Mouse (Mus musculus) liver, embryonic 11.5 days (tissue): ENCODE measurements around the gene Eif5. TPM values are rescaled to one million over a fixed set of nuclear protein-coding genes. Genes with fewer than 3 reads are reported as not detected.
A peak's percentile ranks its signal among the peaks of the same experiment; 100 is the strongest.

Experiments
- ATAC-seq: fragments of 200-750 bp; cut with Nextera tagmentation; replicated peaks from 2 replicates; pipeline ENCODE4 v1.8.0; 2017; ENCODE audit warnings: moderate number of reproducible peaks, mild to moderate bottlenecking, moderate TSS enrichment, moderate library complexity; ENCODE audit not compliant: low FRiP score
- DNase-seq: peaks from one replicate; pipeline ENCODE4 v3.0.0-alpha.2; 2017; ENCODE audit warnings: low spot score
- H3K27ac ChIP-seq: fragments of 300-500 bp; sonication (generic); 2 replicates; pipeline ENCODE4 v1.5.1; 2014; ENCODE audit warnings: mild to moderate bottlenecking, low read depth, low read length, control low read depth
- H3K27me3 ChIP-seq: fragments of 300-500 bp; sonication (generic); replicated peaks from 2 replicates; pipeline ENCODE4 v1.6.1; 2014; ENCODE audit warnings: low read length, mixed read lengths; ENCODE audit not compliant: control insufficient read depth, insufficient read depth
- H3K36me3 ChIP-seq: fragments of 300-500 bp; sonication (generic); 2 replicates; pipeline ENCODE4 v1.6.1; 2014; ENCODE audit warnings: mild to moderate bottlenecking, low read length, moderate library complexity, mixed read lengths; ENCODE audit not compliant: control insufficient read depth, insufficient read depth
- H3K4me1 ChIP-seq: fragments of 300-500 bp; sonication (generic); replicated peaks from 2 replicates; pipeline ENCODE4 v1.6.1; 2014; ENCODE audit warnings: low read length, mixed read lengths; ENCODE audit not compliant: control insufficient read depth, insufficient read depth
- H3K4me2 ChIP-seq: fragments of 300-500 bp; sonication (generic); 2 replicates; pipeline ENCODE4 v1.6.1; 2014; ENCODE audit warnings: mild to moderate bottlenecking, control low read depth, moderate library complexity
- H3K4me3 ChIP-seq: fragments of 300-500 bp; sonication (generic); 2 replicates; pipeline ENCODE4 v1.5.1; 2014; ENCODE audit warnings: low read depth, low read length, control low read depth
- H3K9ac ChIP-seq: fragments of 300-500 bp; sonication (generic); 2 replicates; pipeline ENCODE4 v1.6.1; 2014; ENCODE audit warnings: low read depth, low read length, control low read depth
- H3K9me3 ChIP-seq: fragments of 300-500 bp; sonication (generic); 2 replicates; pipeline ENCODE4 v1.6.1; 2016; ENCODE audit warnings: low read length, inconsistent platforms, mixed read lengths; ENCODE audit not compliant: control insufficient read depth
- WGBS: fragments of 180-500 bp; shearing (Covaris S2); extraction: QIAGEN DNeasy Blood & Tissue Kit; methylation state at CpG from one replicate; pipeline ENCODE4 v1.1.7; 2014; 5-methylcytosine and 5-hydroxymethylcytosine counted together
- polyA plus RNA-seq: library from polyadenylated mRNA; unstranded; fragments of >200 nt; fragmentation: Nextera tagmentation; extraction: Ambion mirVana; gene quantifications from 2 replicates; pipeline ENCODE4 v1.2.1, GENCODE M21; 2014

The Eif5 gene
- polyA plus RNA-seq, 1 experiment from 2014 or later, result 623 TPM

DNA sequence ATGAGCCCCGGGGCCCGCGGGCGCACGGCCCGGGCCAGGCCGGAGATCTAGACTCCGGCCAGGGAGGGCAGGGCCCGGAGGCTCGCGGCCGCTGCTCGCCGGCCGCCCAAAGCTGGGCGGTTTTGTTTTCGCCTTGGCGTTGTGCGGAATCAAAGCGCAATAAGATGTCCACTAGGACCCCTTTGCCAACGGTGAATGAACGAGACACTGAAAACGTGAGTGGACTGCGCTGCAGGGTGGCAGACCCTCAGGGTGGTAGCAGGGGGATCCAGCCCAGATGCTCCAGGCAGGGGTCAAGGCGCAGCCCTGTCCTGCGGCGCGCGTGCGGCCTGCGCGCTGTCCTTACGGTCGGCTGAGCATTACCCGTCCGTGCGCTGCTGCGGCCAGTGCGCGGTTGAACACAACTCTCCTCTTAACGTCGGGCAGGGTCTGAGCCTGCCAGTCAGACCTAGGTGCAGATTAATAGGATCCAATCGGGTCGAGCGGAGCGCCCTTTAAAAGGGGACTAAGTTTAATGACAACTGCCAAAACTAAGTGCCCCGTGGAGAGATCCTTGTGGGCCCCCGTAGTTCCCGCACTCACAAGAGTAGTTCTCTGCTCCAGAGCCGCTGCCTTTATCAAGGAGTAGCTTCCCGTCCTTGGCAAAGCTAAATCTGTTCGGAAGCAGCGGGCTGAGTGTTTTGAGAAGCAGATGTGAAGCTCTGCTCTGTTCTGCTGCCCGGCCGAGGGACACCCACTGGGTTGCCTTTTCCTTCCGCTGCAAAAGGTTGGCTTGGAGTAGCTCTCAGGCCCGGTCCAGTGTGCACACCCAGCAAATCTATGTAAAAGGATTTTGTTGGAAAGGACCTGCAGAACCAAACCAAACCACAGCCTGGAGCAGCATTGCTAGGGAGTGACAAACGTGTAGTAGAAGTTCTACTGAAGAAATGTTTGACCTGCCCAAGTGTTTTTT lies 37.3 kb downstream of the Eif5 start:
- Histone ChIP-seq H3K4me2 (peak overlapping the region; percentile 91), H3K36me3 (no peaks in the 10 kb centered on the region), H3K4me3 (peak overlapping the region; percentile 97), H3K9ac (peak overlapping the region; percentile 93), H3K4me1 (peaks cover 20% of the 10 kb centered on the region), H3K9me3 (no peaks in the 10 kb centered on the region), H3K27me3 (no peaks in the 10 kb centered on the region), H3K27ac (peak overlapping the region; percentile 84)
- ATAC-seq (peak; percentile 47), DNase-seq (peak; percentile 60)
- under 1% methylated on average over 58 of the region's 58 CpGs for WGBS

DNA sequence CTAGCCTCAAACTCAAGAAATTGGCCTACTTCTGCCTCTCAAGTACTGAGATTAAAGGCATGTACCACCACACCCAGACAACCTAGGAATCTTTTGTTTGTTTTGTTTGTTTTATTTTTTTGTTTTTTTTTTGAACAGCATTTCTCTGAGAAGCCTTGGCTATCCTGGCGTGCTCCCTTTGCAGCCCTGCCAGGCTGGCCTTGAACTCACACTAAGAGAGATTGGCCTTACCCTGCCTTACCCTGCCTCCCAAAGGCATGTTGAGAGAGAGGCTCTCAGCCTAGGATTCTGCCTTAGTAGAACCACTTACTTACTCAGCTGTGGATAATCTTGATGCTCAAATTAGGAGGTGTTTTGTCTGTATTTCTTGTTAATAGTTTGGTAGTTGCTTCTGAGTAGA lies 45.2 kb downstream of the Eif5 start:
- no peak for DNase-seq
- no peaks in the 10 kb centered on the region for H3K27me3 ChIP-seq

DNA sequence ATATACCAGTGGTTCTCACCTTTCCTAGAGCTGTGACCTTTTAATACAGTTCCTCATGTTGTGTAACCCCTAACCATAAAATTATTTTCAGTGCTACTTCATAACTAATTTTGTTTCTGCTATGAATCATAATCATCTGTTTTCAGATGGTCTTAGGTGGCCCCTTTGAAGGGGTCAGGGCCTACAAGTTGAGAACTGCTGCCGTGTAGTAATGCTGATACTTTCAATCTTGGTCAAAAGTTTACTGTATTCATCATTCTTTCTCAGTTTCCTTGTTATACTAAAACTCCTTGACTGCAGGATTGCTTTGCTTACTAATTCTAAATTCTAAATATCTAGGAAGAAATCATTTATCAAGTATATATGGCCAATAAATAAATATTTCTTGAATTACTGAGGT lies 46.6 kb downstream of the Eif5 start:
- H3K9ac ChIP-seq, result no peak overlapping the region
- no peaks in the 10 kb centered on the region for H3K27me3 ChIP-seq
- ATAC-seq (no peak), DNase-seq (no peak)
- no peaks in the 10 kb centered on the region for H3K9me3 ChIP-seq
- H3K4me3 ChIP-seq, result no peak overlapping the region
- H3K27ac ChIP-seq, result no peak overlapping the region
- WGBS, result 82% methylated on average over 1 of the region's 1 CpGs
- no peaks in the 10 kb centered on the region for H3K36me3 ChIP-seq
- H3K4me1 ChIP-seq, result no peaks in the 10 kb centered on the region
- H3K4me2 ChIP-seq, result no peak overlapping the region

More for the DNA sequence above, 45.2 kb downstream of the Eif5 start:
- 89% methylated on average over 1 of the region's 1 CpGs for WGBS
- Histone ChIP-seq H3K27ac (no peak overlapping the region), H3K4me2 (no peak overlapping the region), H3K4me3 (no peak overlapping the region), H3K4me1 (no peaks in the 10 kb centered on the region), H3K9ac (no peak overlapping the region), H3K9me3 (no peaks in the 10 kb centered on the region), H3K36me3 (no peaks in the 10 kb centered on the region)
- no peak for ATAC-seq

DNA sequence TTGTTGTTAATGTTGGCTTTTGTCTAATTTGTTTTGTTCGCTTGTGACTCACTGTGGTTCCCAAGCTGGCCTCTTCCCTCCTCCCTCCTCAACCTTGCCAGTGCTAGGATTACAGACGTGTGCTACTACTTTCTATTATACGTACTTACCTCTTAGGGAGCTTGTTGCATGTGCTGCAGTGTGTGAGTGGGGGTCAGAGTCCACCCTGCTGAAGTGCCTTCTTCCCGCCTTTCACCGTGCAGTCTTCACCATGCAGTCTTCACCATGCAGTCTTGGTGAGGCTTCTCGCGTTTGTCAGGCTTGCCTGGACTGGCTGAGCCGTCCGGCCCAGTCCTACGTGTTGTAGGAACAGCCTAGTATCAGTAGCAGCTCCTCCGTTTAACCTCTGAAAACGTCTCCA lies 49.4 kb downstream of the Eif5 start:
- no peak overlapping the region for H3K4me3 ChIP-seq
- 83% methylated on average over 12 of the region's 12 CpGs for WGBS
- DNase-seq, result no peak
- no peak overlapping the region for H3K4me2 ChIP-seq
- H3K27me3 ChIP-seq, result no peaks in the 10 kb centered on the region
- no peak for ATAC-seq
- H3K4me1 ChIP-seq, result peaks cover under 1% of the 10 kb centered on the region; the same call in 1 of the 2 replicates
- no peak overlapping the region for H3K27ac ChIP-seq
- no peak overlapping the region for H3K9ac ChIP-seq
- no peaks in the 10 kb centered on the region for H3K36me3 ChIP-seq
- no peaks in the 10 kb centered on the region for H3K9me3 ChIP-seq

DNA sequence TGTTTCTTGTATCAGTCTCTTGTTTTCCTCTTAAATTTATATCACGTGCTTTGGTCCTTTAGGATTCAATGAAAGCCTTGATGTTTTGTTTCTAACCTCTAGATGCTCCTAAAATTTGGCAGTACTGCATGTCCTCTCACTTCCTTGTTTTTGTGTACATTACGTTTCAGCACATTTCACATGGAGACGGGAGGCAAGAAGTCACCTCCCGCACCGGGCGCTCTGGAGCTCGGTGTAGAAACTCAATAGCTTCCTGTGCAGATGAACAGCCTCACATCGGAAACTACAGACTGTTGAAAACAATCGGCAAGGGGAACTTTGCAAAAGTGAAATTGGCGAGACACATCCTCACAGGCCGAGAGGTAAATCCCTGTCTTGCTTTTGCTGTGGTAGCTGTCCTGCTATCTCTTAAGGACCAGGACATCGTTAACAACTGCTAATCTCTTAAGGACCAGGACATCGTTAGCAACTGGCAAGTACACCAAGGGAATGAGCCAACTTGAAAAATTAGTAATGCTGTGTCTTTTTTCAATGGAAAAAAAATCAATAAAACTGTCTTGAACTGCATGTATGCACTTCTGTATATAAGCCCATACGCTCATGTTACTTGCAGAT lies 54.7 kb downstream of the Eif5 start:
- no peak overlapping the region for H3K4me3 ChIP-seq
- H3K9me3 ChIP-seq, result no peaks in the 10 kb centered on the region
- no peaks in the 10 kb centered on the region for H3K27me3 ChIP-seq
- H3K4me2 ChIP-seq, result no peak overlapping the region
- DNase-seq, result no peak
- H3K27ac ChIP-seq, result no peak overlapping the region
- peaks cover 9% of the 10 kb centered on the region; the same call in 1 of the 2 replicates for H3K36me3 ChIP-seq
- H3K4me1 ChIP-seq, result peaks cover 13% of the 10 kb centered on the region; the same call in 1 of the 2 replicates
- no peak overlapping the region for H3K9ac ChIP-seq
- WGBS, result 70% methylated on average over 14 of the region's 14 CpGs
- ATAC-seq, result no peak

DNA sequence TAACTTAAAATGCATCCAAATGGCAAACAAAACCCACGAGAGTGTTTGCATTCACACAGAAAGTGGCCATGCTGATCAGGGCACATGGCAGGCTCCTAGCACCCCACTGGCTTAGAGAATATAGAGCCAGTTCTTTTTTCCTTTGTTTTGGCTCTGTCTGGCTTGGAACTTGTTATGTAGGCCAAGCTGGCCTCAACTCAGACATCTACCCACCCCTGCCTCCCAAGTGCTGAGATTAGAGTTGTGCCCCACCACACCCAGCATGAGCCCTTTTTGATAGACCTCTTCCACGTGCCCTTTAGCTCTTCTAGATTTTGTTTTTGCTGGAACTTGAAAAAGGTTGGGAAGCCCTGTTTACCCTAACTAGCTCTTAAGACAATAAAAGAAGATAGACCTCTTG lies 56.0 kb downstream of the Eif5 start:
- ATAC-seq (no peak), DNase-seq (no peak)
- Histone ChIP-seq H3K4me1 (peaks cover 13% of the 10 kb centered on the region; the same call in 1 of the 2 replicates), H3K27ac (no peak overlapping the region), H3K4me3 (no peak overlapping the region), H3K4me2 (no peak overlapping the region), H3K27me3 (no peaks in the 10 kb centered on the region), H3K9ac (no peak overlapping the region), H3K9me3 (no peaks in the 10 kb centered on the region), H3K36me3 (peaks cover 17% of the 10 kb centered on the region)
- 74% methylated on average over 2 of the region's 2 CpGs for WGBS

Other genes starting within 250 kb of the Eif5 start
- gene Cdc42bpb, start 160.3 kb upstream of the Eif5 start, polyA plus RNA-seq, result 22.4 and 25.6 TPM in 2 replicates
- gene Lbhd2, start 131.2 kb upstream of the Eif5 start, polyA plus RNA-seq, result 0.36 TPM in 1 of 2 replicates, not detected in the other
- gene Exoc3l4, start 121.0 kb upstream of the Eif5 start, polyA plus RNA-seq, result 18.6 and 20.4 TPM in 2 replicates
- gene Tnfaip2, start 95.5 kb upstream of the Eif5 start, polyA plus RNA-seq, result 107 TPM in 2 replicates
- gene Gm266, start 52.2 kb upstream of the Eif5 start, polyA plus RNA-seq, result 4.9 and 5.6 TPM in 2 replicates
- 36.9 and 38.6 TPM in 2 replicates for gene Mark3, start 36.5 kb downstream of the Eif5 start, polyA plus RNA-seq
- gene Ckb, start 134.3 kb downstream of the Eif5 start, polyA plus RNA-seq, result 91.3 and 94.1 TPM in 2 replicates
- gene Trmt61a, start 140.1 kb downstream of the Eif5 start, polyA plus RNA-seq, result 16.8 and 21.0 TPM in 2 replicates
- gene Bag5, start 175.2 kb downstream of the Eif5 start, polyA plus RNA-seq, result 41.0 and 44.7 TPM in 2 replicates
- gene Apopt1, start 175.2 kb downstream of the Eif5 start, polyA plus RNA-seq, result 60.3 and 67.7 TPM in 2 replicates
- gene Klc1, start 220.8 kb downstream of the Eif5 start, polyA plus RNA-seq, result 56.8 and 59.3 TPM in 2 replicates